Mouse (Mus musculus): ENCODE data around the gene Zdhhc8.

The Zdhhc8 gene

DNA sequence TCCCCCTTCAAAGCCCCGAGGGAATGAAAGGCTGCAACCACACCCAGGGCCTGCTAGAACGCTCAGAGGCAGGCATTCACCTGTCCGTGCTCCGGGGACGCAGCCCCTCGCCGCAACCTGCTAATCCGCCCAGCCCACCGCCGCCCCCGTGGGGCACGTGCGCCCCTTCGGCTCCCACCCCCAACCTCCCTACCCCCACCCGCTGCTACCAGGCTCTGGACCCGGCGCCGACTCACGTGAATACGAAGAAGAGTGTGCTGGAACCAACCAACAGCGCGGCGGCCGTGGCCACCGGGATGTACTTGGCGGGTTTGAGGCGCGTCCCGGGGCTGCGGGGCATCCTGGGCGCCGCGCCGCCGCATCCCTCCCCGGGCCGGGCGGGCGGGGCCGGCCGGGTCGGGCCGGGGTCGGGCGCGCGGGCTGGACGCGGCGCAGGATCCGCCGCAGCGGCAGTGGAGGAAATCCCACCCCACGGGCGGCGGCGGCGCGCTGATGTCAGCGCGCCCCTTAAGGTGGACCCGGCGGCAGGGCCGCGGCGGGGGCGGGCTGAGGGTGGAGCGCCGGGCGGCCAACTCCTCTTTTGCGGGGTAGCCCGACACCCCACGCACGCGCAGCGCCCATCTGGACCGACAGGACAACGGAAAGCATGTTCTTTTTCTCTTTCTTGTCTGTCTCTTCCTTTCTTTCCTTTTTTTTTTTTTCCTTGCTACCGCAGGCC, at the start of gene Zdhhc8:
Gene Zdhhc8 (minus strand): TSS at position 466 of the 718 bp plus-strand sequence.
- no peak for DNase-seq (ENCODE audit: low read depth, low spot score)

DNA sequence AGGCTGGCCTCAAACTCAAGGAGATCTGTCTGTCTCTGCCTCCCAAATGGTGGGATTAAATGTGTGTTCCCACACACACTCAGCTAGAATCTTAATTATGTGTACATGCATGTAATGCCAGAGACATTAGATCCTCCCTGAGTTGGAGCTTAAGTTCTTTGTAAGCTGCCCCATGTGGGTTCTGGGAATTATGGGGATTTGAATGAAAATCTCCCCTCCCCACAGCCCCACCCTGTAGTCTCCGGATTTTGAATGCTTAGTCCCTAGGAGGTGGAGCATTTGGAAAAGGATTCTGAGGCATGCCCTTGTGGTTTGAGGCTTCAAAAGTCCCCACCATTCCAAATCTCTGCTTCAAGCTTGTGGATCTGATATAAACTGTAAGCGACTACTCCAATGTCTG, 40.2 kb upstream of the Zdhhc8 start:
- DNase-seq (ENCODE audit: low read depth, low spot score): no peak

DNA sequence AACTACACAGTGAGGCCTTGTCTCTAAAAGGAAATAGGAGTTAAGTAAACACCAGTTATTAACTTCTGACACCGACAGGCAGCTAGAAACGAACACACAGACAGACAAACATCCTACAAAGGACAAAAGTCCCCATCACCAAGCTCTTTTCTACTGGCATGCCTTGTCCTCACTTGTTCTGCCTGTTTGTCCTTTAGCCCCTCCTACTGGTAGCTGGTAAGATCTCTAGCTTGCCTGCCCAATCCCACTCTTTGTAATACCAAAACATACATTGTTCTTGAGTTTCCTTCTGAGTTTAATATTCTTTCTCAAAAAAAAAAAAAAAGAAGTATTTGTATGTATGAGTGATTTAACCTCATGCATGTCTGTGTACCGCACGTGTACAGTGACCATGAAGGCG, 33.2 kb upstream of the Zdhhc8 start:
- no peak for DNase-seq (ENCODE audit: low read depth, low spot score)

GRCm38 (mm10) chr16:18265024-18265423, 30.1 kb upstream of the Zdhhc8 start:
- DNase-seq (ENCODE audit: low read depth, low spot score): no peak

DNA sequence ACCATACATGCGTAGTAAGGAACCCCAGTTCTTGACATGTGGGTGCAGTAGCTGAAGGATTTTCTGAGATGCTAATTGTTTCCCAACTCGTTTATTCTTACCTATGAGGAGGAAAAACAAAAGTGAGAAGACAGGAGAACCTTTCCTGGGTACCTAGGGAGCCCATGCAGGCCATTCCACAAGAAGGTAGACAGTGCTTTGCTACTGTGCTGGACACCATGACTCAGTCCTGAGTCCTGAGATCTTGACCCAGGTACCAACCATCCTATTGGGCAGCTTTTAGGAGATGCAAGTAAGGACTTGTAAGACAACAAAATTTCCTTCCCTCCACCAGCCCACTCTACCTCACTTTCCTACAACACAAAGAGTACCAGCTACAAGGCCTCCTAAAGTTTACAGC, 23.3 kb upstream of the Zdhhc8 start, which contains the start of gene Gm49776:
Gene Gm49776 (minus strand): TSS at position 101 of the 400 bp plus-strand sequence.
- no peak for DNase-seq (ENCODE audit: low read depth, low spot score)

- no peak for DNase-seq (ENCODE audit: low read depth, low spot score)
These were observed 18.9 kb upstream of the Zdhhc8 start for GRCm38 (mm10) chr16:18253866-18254265.

- DNase-seq (ENCODE audit: low read depth, low spot score): no peak
These were observed 17.8 kb upstream of the Zdhhc8 start for GRCm38 (mm10) chr16:18252736-18253135.

DNA sequence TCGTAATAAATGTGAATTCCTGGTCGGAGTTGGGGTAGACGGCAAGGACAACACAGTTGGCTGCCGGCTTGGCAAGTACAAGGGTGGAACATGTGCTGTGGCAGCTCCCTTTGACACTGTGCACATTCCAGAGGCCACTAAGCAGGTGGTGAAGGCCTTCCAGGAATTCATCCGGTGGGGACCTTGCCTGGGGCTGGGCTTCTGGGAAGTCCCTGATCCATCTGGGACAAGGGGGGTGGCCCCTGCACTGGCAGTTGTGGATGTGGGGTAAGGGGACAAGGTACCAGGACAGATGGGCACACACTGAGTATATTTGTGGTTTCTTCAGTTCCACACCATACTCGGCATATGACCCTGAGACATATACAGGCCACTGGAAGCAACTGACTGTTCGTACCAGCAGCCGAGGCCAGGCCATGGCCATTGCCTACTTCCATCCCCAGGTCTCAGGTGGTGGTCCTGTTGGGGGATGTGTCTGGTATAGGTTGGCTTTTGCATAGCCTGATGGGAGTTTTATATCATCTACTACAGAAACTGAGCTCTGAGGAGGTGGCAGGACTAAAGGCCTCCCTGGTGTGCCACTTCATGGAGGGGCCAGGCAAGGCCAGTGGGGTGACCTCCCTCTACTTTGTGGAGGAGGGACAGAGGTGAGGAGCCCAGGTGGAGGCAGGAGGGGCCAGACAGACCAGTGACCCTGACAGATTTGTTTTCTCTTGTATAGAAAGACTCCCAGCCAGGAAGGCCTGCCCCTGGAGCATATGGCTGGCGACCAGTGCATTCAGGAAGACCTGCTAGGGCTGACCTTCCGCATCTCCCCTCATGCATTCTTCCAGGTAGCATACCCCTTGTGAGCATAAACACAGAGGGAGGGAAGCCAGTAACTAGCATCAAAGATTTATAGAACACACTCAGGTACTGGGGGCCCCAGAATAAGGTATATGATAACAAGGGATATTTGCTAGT, 16.2 kb upstream of the Zdhhc8 start:
- DNase-seq (ENCODE audit: low read depth, low spot score): no peak

- no peak for DNase-seq (ENCODE audit: low read depth, low spot score)
These were observed 15.3 kb upstream of the Zdhhc8 start for GRCm38 (mm10) chr16:18250231-18250630.

DNA sequence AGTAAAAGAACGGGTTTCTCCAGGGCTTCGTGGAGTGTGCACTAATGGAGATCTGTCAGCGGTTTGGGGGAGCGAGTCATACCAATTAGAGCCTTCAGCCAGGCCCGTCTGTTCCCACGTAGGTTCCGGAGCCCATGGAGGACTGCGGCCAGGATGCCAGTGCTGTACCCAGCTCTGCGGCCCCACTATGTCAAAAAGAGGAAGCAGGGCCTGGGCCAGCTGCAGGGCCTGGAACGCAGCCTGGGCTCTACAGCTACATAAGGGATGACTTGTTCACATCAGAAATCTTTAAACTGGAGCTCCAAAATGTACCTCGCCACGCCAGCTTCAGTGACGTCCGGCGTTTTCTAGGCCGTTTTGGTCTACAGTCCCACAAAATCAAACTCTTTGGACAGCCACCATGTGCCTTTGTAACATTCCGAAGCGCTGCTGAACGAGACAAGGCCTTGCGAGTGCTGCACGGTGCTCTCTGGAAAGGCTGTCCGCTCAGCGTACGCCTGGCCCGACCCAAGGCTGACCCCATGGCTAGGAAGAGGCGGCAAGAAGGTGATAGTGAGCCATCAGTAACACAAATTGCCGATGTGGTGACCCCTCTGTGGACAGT, 14.5 kb upstream of the Zdhhc8 start:
- DNase-seq (ENCODE audit: low read depth, low spot score): no peak

DNA sequence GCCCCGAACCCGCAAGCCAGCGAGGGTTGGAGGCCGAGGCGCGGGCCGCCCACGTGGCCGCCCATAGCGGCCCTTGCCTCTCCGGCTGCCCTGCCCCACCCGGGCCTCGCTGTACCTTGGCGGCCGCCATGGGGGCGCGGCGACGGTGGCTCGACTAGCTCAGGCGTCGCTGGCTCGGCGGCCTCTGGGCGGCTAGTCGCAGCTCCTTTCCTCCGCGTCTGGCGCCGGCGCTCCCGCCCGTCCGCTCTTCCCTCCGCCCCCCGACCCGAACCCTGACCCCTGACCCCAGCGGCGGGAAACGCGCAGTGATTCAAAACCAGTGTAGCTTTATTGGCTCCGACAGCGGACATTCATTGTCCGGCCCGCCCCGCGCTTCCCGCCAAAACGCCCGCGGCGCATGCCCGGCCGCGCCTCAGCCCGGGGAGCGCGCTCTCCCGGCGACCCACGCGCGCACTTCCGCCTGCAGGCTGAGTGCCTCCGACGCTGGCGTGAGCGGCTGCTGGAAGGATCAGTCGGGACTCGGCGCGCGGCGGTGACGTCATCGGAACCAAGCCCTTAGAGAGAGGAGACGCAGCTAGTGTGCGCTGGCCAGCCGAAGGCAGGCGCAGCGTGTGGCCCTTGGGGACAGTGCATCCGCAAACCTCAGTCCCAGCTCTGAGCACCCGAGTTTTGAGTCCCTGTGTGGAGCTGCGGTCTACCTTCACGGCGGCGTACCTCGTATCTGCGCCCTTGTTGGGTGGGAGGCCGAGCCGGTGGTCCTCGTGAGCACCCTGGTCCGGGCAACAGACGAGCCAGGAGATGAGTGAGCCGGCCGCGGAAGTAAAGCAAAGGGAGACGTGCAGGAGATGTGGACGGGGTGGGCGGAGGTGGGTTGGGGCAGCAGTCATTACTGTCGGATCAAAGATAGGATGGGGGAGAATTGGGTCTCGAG, 13.8 kb upstream of the Zdhhc8 start, which contains the start of the genes Trmt2a and Ranbp1:
Gene Trmt2a (plus strand): TSS at position 247 of the 931 bp plus-strand sequence.
Gene Ranbp1 (minus strand): TSS at position 300 of the 931 bp plus-strand sequence.
- DNase-seq (ENCODE audit: low read depth, low spot score): peak; percentile 98

GRCm38 (mm10) chr16:18247521-18248399, 12.8 kb upstream of the Zdhhc8 start:
- DNase-seq (ENCODE audit: low read depth, low spot score): no peak

GRCm38 (mm10) chr16:18241581-18241980, 6.6 kb upstream of the Zdhhc8 start:
- DNase-seq (ENCODE audit: low read depth, low spot score): no peak

- DNase-seq (ENCODE audit: low read depth, low spot score): no peak
These were observed 2.0 kb upstream of the Zdhhc8 start for GRCm38 (mm10) chr16:18236676-18237501.

GRCm38 (mm10) chr16:18235389-18236065, 591 bp upstream of the Zdhhc8 start:
- DNase-seq (ENCODE audit: low read depth, low spot score): no peak

DNA sequence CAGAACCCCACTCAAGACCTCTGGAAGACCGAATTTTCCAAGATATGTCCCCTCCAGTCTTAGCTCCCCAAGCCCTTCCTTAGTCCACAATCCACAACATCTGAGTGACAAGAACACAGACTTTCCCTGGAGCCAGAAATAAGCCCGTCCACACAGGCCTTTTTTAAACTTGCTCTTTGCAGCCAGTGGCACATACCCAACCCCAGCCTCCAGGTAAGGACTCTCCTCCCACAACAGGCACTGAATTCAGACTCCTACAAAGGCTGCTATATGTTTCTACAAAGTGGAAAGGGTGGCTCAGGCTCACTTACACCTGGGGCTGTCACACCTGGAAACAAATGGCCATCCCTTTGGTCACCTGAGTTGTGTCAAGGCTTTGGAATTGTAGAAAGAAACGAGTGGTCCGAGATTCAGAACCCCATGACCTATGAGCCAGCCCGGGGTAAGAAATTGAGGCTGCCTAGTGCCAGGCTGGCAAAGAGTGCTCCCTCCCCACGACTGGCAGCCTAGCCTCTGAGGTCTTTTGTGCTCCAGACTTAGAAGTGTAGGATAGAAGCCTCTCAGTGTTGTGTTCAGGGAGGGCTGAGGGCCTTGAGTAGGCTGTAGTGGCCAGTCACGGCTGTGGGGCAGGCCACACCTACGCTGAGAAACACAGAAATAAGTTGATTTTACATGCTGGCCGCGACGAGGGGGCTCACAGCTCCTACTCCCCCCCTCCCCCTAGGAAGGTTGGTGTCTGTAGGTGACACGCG, 841 bp downstream of the Zdhhc8 start:
- DNase-seq (ENCODE audit: low read depth, low spot score): no peak

- no peak for DNase-seq (ENCODE audit: low read depth, low spot score)
These were observed 1.5 kb downstream of the Zdhhc8 start for GRCm38 (mm10) chr16:18233451-18233850.

DNA sequence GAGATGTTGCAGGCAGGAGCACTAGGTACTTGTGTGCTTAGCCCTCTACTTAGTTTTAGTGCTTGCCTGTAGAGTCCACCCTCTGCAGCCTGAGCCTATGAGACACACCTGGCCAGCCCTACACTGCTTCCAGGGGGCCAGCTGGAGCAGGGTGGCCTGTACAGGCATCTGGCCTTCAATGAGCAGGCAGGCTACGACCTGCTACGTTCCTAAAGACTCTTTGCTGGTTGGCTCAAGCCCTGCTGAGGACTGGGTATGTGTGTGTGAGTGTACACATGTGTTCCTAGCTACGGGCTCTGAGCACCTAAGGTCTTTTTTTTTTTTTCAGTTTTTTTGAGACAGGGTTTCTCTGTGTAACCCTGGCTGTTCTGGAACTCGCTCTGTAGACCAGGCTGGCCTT, 3.5 kb downstream of the Zdhhc8 start:
- no peak for DNase-seq (ENCODE audit: low read depth, low spot score)
